Mouse (Mus musculus) kidney, postnatal 14 days (tissue): Measurements from ENCODE around the gene Dact3.

Experiments
- DNase-seq: peaks from one replicate; pipeline ENCODE4 v3.0.0; 2022; ENCODE audit warnings: mixed read lengths

Dact3 gene

GRCm38 (mm10) chr7:16858336-16858735, 16.8 kb upstream of the Dact3 start:
- DNase-seq = peak; percentile 39

- peak; percentile 48 for DNase-seq
These were observed 15.0 kb upstream of the Dact3 start for GRCm38 (mm10) chr7:16859902-16860651.

- no peak for DNase-seq
These were observed 7.6 kb upstream of the Dact3 start for GRCm38 (mm10) chr7:16867488-16867887.

- peak; percentile 60 for DNase-seq
These were observed 5.6 kb upstream of the Dact3 start for GRCm38 (mm10) chr7:16869497-16869896.

GRCm38 (mm10) chr7:16871600-16871999, 3.5 kb upstream of the Dact3 start:
- no peak for DNase-seq

GRCm38 (mm10) chr7:16872478-16872877, 2.6 kb upstream of the Dact3 start:
- no peak for DNase-seq

GRCm38 (mm10) chr7:16873392-16873791, 1.7 kb upstream of the Dact3 start:
- DNase-seq = no peak

- DNase-seq = peak; percentile 80
These were observed 927 bp upstream of the Dact3 start for GRCm38 (mm10) chr7:16874190-16874589.

- peak; percentile 100 for DNase-seq
These were observed 284 bp upstream of the Dact3 start for GRCm38 (mm10) chr7:16874756-16875309.

- DNase-seq = no peak
These were observed 209 bp downstream of the Dact3 start for GRCm38 (mm10) chr7:16875326-16875725.

- no peak for DNase-seq
These were observed 889 bp downstream of the Dact3 start for GRCm38 (mm10) chr7:16876006-16876405.

- peak; percentile 44 for DNase-seq
These were observed 1.5 kb downstream of the Dact3 start for GRCm38 (mm10) chr7:16876608-16877007.

GRCm38 (mm10) chr7:16877717-16878116, 2.6 kb downstream of the Dact3 start:
- DNase-seq = no peak

- DNase-seq = peak; percentile 47
These were observed 4.9 kb downstream of the Dact3 start for GRCm38 (mm10) chr7:16879796-16880547.

- no peak for DNase-seq
These were observed 5.5 kb downstream of the Dact3 start for GRCm38 (mm10) chr7:16880615-16881014.

- DNase-seq = no peak
These were observed 8.0 kb downstream of the Dact3 start for GRCm38 (mm10) chr7:16883162-16883561.

- no peak for DNase-seq
These were observed 9.2 kb downstream of the Dact3 start for GRCm38 (mm10) chr7:16884334-16884733.

GRCm38 (mm10) chr7:16885271-16885776, 10.2 kb downstream of the Dact3 start:
- peak; percentile 35 for DNase-seq

GRCm38 (mm10) chr7:16885905-16886304, 10.8 kb downstream of the Dact3 start:
- DNase-seq = no peak

- DNase-seq = peak; percentile 48
These were observed 15.4 kb downstream of the Dact3 start for GRCm38 (mm10) chr7:16890536-16890935.

GRCm38 (mm10) chr7:16890944-16891343, 15.8 kb downstream of the Dact3 start:
- peak; percentile 89 for DNase-seq

- DNase-seq = peak; percentile 89
These were observed 16.7 kb downstream of the Dact3 start, which contains the start of gene Gng8 for GRCm38 (mm10) chr7:16891641-16892351. Gene Gng8 (plus strand): TSS chr7:16891786.

GRCm38 (mm10) chr7:16892352-16892730, 17.2 kb downstream of the Dact3 start:
- no peak for DNase-seq
